Mouse (Mus musculus) layer of hippocampus, adult 18-20 months (tissue): ENCODE measurements around the gene Epb41l3. TPM values are rescaled to one million over a fixed set of nuclear protein-coding genes. Genes with fewer than 3 reads are reported as not detected.

Experiments
- DNase-seq, 2 experiments: peaks; one replicate each; pipeline ENCODE4 v3.0.0; 2022; ENCODE audit warnings: low spot score in 2 of 2
- total RNA-seq, 2 experiments: library from RNA; stranded (reverse); gene quantifications; 2 replicates each; pipeline ENCODE4 v1.2.3; 2021

Epb41l3 gene
- total RNA-seq, 2 experiments from 2014 or later, result 140 to 146 TPM

DNA sequence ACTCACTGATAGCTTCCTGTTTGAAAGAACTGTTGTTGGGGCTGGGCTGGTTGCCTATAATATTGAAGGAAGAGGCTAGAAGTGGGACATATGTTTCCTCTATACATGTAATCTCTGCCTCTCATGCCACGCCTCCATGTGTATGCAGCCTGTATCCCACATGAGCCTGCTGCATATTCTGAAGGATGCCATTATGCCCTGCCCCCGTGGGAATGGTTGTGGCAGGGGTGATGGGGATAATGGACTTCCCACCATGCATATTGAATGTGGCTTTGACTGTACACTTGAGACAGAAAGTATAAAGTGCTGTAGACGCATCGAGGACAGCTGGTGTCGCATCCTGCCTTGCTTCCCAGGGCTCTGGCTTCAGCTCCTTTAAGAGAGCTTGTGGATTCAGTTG, 155.9 kb downstream of the Epb41l3 start:
- no peak for DNase-seq

DNA sequence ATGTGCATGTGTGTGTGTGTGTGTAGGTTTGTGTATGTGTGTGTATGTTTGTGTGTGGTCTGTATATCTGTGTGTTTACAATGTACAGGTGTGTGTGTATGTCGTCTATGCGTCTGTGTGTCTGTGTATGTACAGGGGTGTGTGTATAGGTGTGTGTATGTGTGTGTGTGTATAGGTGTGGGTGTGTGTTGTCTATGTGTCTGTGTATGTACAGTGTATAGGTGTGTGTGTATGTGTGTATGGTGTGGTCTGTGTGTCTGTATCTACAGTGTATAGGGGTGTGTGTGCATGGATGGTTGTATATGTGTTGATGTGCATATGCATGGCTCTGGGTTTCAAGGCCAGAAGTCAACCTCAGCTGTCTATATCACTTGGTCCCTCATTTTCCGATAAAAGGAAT, 161.7 kb downstream of the Epb41l3 start:
- no peak for DNase-seq

DNA sequence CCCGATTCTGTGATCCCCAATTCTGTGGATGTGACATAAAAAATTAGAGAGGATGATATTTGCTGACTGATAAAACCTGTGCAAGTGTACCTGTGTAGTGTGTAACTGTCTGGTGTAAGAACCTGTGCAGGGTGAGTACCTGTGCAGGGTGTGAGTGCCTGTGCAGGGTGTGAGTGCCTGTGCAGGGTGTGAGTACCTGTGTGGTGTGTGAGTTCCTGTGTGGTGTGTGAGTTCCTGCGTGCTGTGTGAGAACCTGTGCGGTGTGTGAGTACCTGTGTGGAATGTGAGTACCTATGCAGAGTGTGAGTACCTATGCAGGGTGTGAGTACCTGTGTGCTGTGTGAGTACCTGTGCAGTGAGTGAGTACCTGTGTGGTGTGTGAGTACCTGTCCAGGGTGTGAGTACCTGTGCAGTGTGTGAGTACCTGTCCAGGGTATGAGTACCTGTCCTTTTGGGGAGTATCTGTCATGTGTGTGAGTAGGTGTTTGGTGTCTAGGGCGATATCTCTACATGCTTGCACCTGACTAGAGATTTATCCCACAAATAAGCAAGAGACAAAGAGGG, 163.4 kb downstream of the Epb41l3 start:
- DNase-seq, result no peak

DNA sequence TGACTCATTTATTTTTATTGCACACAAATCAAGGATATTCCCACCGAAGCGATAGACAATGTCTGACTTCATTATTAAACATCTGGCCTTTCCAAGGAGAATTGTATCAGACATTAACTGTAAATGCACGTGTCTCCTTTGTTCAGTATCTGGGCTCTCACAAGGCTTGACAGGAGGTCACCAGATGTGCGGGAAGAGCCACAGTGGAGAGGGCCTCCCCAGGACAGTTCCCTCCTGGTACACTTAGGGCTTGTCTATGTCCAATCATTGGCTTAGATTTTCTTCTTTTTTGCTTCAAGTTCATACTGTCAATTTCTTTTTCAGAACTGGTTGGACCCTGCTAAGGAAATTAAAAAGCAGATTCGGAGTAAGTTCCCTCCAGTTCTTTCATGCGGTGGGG, 163.9 kb downstream of the Epb41l3 start:
- no peak for DNase-seq

DNA sequence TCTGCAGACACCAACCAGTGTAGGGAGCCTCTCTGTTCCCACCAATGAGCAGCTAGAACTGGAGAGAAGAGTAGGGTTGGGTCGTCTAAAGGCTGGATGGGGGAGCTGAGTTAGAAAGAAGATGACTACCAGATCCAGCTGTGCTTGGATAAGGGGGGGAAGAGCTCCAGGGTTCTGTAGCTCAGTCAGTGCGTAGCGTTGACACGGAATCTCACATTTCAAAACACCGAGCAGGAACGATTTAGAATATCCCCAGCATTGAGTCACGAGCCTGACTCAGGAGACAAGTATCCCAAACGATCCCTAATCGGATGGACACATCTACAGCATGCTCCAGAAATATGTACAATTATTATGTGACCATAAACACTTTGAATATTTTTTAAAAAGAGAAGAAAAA, 180.4 kb downstream of the Epb41l3 start:
- no peak for DNase-seq

DNA sequence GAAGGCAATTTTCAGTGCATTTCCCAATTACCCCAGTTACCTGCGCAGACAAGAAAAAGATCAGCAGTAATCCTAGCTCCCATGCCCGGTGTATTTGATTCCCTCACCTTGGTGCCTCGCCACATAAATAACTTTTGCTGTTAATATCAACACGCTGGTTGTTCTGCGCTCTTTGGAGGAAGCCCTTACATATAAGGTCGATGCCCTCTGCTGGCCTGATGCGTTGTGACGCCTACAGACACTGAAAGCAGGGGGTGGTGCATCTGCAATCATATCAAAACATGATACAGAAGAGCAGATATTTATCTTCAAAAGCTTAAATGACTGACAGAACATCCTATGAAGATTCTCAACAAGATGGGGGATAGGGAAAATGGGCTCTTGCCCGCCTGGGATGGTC, 181.0 kb downstream of the Epb41l3 start:
- DNase-seq, result no peak

DNA sequence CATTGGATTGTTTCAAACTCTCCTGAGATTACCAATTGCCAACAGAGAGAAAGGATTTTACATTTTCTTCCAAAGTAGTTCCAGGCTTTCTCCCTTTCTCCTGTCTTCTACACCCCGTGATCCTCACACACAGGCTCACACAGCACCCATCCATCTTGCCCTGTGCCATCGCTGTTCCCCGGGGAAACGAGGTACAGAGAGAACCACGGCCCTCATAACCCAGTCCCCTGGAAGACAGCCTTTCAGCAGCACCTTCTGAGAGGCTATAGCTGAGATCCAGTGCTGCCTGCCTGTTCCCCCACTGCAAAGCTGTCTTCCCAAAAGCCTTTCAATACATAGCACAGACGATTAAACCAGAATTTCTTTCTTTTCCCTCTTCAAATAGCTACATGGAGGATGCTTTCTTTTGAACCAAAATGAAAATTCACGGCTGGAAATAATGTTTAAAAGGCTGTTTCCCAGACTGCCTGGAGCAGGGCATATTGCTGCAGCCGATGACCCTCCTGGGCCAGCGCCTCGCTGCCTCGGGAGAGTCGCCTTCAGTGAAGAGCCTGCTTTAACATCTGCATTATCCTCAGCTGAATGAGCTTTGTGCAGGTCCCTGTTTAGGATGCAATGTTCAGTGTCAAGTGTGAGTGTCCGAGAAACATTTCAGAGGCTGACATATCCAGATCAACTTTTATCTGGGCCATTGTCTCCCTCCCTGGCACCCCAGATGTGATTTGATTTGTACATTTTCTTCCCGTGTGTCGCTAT, 188.5 kb downstream of the Epb41l3 start:
- no peak for DNase-seq

DNA sequence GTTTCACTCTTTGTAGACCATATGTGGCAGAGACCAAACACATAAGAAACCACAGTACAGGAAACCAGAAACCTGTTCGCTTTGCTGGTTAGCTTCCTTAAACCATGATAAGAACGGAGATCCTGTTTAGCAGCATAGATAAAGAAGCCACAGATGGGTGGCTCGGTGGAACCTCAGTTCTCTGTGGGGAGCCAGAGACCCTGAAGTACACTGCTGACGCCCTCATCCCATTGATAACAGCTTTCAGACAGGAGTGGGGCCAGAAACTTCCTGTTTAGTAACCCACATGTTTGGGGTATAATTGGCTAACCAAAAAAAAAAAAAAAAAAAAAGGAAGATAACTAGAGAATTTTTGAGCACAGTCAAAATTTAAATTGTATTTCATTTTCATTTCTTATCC, 189.7 kb downstream of the Epb41l3 start:
- no peak for DNase-seq

DNA sequence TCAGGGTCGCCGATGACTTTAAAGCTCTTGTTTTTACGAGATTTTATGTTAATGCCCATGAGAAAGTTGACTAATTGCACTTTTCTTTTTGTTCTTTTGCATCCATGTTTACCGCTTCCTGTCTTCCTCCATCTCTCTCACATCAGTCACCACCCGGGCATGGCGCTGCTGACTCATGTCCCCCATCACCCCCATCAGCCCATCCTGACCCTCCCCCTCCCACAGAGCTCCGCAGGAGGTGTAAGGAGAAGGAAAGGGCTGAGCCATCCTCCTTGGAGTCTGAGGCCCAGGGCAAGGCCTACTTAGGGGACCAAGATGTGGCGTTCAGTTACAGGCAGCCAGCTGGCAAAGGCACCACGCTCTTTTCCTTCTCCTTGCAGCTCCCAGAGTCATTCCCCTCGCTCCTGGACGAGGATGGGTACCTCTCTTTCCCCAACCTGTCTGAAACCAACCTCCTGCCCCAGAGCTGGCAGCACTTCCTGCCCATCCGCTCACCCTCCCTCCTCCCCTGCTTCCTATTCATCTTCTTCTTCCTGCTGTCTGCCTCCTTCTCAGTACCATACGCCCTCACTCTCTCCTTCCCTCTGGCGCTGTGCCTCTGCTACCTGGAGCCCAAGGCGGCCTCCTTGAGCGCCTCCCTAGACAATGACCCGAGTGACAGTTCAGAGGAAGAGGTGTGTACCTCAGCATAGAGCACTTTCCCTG, 190.4 kb downstream of the Epb41l3 start:
- DNase-seq, result no peak

DNA sequence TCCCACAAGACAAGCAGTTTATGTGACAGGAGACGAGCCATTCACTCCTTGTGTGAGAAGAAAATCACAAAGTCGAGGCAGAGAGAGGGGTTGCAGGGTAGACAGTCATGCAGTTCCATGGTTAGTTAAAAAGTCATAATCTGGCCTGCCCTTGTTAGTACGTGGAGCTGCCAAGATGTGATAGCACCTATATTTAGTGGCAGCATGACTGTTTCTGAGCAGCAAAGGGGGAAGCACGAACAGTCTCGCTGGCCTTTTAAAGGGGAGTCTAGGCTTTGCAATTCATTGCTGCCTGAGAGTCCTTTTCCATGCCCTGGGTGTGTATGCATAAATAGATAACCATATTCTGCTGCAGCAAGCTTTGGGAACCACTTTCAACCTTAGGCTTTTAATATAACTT, 191.5 kb downstream of the Epb41l3 start:
- DNase-seq, result no peak

DNA sequence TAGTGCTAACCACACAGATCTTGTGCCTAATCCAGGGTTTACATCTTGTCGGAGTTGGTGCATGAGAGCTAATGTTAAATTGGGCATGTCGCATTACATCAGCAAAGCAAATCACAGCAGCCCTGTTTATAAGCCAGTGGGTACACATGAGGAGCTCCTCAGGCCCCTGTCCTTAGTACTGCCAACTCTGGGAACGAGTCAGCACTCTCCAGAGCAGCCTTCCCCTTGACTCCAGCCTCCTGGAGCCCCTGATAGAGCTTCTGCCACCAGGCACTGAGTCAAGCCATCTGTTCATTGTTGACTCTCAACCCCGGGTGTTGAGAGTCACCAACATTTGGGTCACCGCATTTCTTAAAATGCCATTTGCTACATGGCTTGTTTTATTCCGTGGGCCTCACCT, 192.0 kb downstream of the Epb41l3 start:
- DNase-seq, result no peak

DNA sequence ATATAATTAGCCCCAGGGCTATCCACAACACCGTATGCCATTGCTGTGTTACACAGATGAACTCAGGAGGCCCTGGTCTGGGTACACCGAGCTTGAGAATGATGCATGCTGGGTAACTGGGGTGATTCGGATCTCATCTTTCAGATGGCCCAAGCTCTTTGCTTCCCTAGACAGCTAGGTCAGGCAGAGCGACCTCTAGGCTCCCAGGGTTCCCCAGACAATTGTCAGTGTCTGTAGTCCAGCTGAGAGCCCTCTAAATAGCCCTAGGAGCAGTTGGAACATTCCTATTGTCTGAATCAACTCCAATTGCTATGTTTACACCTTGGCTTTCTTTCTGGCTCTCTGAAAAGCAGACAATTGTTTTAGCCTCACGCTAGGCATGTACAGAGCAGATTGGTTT, 201.9 kb downstream of the Epb41l3 start:
- no peak for DNase-seq

DNA sequence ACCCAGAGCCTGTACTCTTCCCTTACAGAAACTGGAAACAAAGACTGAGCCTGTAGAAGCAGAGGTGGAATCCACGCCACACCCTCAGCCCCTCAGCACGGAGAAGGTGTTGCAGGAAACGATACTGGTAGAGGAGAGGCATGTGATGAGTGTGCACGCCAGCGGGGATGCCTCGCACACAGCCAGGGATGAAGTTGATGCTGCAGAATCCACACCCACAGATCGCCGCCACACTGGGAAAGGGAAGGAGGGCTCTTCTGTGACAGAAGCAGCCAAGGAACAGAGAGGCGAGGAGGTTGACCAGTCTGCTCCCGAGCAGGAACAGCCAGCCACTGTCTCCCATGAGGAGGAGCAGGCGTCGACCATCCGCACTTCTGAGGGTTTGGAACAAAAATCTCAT, 209.0 kb downstream of the Epb41l3 start:
- no peak for DNase-seq

DNA sequence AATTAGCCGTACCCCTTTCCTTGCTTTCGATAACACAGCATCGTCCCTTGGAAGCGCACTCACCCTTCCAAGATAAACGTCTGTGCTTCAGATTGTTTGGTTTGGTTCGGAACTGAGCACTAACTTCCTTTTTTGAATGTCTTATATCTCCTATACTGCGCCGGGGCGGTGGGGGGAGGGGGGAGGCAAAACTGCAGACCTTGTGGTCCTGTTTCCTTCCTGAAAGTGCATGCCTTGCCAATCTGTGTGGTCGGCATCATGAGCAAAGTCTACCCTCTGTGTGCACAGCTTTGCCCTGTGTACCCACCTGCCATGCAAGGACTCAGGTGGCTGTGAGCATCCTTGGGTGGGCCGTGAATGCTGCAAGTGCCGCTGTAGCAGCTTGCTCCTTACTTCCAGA, 212.6 kb downstream of the Epb41l3 start:
- DNase-seq, result no peak

DNA sequence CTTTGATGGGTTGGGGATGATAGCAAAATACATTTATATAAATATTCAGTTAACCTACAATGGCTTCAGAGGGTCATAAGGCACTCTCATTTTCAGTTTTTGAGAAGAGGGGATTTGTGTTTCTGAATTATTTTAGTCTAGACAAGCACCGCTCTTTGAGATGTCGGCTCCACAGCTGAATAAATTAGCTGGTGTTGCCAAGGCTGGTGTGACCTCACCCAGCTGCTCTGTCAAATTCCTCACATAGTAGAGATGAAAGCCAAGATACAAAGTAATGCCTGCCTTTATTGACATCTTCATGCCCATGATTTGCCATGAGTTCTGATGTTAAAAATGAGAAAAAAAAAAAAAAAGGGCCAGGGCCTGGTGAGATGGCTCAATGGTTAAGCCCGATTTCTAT, 214.8 kb downstream of the Epb41l3 start:
- no peak for DNase-seq

DNA sequence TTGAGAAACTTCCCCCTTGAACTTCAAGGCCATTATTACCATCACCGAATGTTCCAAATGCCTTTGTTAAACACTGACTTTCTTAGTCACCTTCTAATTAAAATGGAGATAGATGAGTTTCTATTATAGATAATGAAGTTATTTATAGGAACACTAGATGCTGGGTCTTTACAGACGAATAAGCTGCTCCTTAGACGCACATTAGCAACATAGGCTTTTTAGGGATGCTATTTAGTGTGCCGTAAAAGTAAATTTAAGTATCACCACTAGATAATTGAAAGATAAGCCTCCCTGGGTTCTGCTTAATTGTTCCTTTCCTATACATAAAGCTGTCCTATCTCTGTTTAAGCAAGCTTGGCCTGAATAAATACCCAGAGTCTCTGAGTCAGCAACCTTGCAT, 226.1 kb downstream of the Epb41l3 start:
- DNase-seq, result no peak

DNA sequence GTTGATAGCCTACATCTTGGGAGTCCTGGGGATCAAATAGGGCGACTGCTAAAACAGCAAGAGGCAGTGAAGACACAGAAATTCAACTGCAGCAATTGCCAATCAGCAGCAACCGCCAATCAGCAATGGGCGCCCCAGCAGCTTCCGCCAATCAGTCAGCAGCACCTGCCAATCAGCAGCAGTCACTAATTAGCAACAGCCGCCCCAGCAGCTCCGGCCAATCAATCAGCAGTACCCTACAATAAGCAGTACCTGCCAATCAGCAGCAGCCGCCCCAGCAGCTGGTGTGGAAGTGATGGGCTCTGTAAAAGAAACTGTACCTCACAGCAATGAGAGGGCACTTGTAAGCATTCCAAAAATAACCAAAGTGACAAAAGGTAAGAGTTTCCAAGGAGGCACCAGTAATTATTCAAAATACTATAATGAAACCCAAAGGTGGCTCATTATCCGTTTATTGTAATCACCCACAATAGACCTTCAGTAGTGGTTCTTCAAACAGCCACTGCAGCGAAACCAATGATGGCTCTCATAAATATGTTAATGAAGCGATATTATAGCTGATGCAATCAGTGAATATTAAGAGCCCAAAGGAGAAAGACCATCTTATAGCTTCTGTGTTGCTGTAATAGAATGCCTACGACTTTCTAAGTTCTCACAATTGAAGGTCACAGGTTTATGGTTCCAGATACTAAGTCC, 228.2 kb downstream of the Epb41l3 start:
- DNase-seq, result peak; percentile 37 to 52

DNA sequence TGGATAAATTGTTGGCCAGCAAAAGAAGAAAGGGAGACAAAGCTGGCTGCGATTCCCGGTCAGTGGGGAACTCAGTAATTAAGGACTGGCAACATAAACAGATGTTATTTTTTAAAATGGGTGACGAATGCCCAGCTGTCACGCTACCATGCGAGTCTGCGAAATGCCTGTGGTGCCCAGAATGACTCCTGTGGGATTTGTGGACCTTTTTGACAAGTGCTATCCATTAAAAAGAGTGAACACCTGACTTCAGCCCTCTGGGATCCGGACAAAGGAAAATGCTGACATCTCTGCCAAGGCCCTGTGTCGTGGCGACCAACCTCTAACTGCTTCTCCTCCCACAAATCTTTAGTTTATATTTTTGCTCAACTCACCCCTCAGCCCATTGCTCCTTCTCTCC, 232.2 kb downstream of the Epb41l3 start:
- no peak for DNase-seq

DNA sequence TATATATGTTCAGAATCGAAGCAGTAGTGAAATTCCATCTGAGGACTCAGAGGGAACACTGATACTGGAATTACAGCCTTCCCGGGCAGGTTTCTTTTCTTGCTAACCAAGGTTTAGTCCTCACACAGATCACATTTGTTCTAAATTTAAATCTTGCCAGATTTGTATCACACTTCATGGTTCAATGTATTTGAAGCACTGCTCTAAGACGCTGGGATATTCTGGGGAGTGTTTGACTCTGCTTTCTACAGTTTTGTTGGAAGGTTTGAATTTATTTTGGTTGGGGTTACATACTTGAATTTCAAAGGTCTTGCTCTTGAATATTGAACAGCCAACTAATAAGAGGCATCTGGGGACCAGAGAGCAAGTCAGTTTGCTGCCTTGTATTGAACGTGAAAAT, 234.4 kb downstream of the Epb41l3 start:
- DNase-seq, result no peak

DNA sequence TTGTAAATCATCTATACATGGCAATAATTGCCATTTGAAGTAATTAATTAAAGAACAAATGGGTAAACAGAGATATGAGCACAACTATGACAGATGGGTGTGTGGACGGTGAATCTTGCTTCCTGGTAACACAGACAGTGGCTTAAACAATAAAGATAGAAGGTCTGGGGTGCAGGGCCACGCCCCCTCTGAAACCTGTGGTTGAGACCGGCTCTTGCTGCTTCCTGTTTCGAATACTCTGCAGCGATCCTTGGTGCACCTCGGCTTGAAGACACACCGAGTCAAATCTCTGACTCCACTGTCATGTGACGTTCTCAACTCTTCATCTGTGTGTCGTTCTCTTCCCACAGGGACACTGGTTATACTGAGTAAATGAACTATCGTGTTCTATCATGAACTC, 245.0 kb downstream of the Epb41l3 start:
- DNase-seq, result no peak

DNA sequence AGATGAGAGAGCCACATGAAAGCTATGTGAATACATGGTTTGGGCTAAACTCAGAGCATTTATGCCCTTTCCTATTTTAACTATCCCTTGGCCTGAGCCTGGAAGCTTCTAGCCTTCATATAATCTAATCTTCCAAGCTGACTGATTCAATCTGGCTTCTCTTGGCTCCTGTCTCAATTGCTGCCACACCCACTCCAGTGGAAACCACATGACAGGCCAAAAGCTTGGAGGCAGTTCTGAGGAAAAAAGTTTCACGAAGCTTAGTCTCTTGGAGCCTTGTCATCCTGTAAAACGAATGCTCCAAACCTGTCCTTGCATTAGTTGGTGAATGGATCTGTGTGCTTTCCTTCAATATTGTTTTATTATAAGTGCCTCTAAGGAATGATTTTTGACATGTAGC, 247.2 kb downstream of the Epb41l3 start:
- DNase-seq, result no peak
